ENCODE assay signal across 9 mouse cellular contexts in the genomic region with DNA sequence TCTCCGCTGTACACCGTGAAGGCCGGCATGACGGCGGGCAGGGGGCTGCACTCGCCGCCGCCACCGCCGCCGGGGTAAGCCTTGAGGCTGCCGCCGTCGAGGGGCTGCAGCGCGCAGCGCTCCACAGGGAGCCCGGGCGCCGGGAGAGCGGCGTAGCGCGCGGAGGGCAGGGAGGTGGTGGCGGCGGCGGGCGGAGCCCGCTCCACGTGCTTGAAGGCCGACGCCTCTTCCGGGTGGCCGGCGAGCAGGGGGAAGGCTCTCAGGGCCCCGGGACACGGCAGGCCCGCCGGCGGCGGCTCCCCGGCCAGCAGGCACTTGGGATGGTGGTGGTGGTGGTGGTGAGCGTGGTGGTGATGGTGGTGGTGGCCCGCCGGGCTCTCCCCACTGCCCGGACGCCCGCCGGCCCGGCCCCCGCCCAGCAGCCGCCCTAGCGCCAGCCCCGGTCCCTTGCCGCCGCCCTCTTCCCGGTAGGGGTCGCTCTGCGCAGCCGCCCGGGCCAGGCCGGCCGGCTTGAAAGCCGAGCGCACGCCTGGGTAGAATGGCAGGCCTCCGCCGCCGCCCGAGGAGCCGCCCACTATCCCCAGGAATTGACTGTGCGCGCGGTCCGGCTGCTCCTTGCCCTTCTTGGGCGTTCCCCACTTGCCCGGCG. TPM values are rescaled to one million over a fixed set of nuclear protein-coding genes. Genes with fewer than 3 reads are reported as not detected.
A peak's percentile ranks its signal among the peaks of the same experiment; 100 is the strongest.
DNase-seq lines count a peak whose midpoint lies in the region; ATAC-seq lines count a peak whose summit lies in the region.
"Had no signal": no experiment of that assay in that cellular context is flagged by ENCODE, and none has a peak within 500 bp of the region (broad histone marks: within the 10 kb centered on the region; RNA-seq: fewer than 3 reads in every experiment).

No protein-coding gene starts in this region.

- no peak for DNase-seq in lung, postnatal 25 days (ENCODE audit: low spot score)
- peak; percentile 69 for DNase-seq in embryo, embryonic 10 days (ENCODE audit: low spot score)
- DNase-seq in liver, embryonic 11.5 days (ENCODE audit: low spot score): peak; percentile 47
- peak; percentile 80 for DNase-seq in retina, postnatal 1 day
- DNase-seq in left cerebral cortex, adult 18-20 months (ENCODE audit: low spot score in 2 of 2): no peak
- DNase-seq in left cerebral cortex, adult 8-10 months (ENCODE audit: low spot score in 2 of 2): no peak

- no peaks in the 10 kb centered on the region for H3K36me3 ChIP-seq in lung, embryonic 16.5 days (ENCODE audit: control insufficient read depth, insufficient read depth, low read length)
- H3K36me3 ChIP-seq in liver, embryonic 11.5 days (ENCODE audit: control insufficient read depth, insufficient read depth, low read length): no peaks in the 10 kb centered on the region

- peaks cover 92% of the 10 kb centered on the region for H3K27me3 ChIP-seq in lung, embryonic 16.5 days (ENCODE audit: control insufficient read depth, insufficient read depth, low read depth, low read length)
- H3K27me3 ChIP-seq in liver, embryonic 11.5 days (replicated peaks; ENCODE audit: control insufficient read depth, insufficient read depth, low read length): peaks cover 98% of the 10 kb centered on the region

- peak overlapping the region; percentile 69 for H3K4me2 ChIP-seq in lung, embryonic 16.5 days (ENCODE audit: low read depth, low read length)
- peak overlapping the region; percentile 67 for H3K4me2 ChIP-seq in liver, embryonic 11.5 days

- peak; percentile 85 for ATAC-seq in lung, embryonic 16.5 days (ENCODE audit: low read depth)
- ATAC-seq in hematopoietic stem cell, adult 5-6 weeks (replicated peaks in 1 of 2; ENCODE audit: insufficient read depth in 1 of 2, low FRiP score in 2 of 2, low TSS enrichment in 1 of 2, low read depth in 1 of 2, poor library complexity in 2 of 2, severe bottlenecking in 2 of 2): peak; percentile 27 to 44; a peak in 2 of 4 replicates
- peak; percentile 77 for ATAC-seq in liver, embryonic 11.5 days (replicated peaks; ENCODE audit: low FRiP score)

- H3K27ac ChIP-seq in lung, embryonic 16.5 days (ENCODE audit: low read length): no peak overlapping the region
- H3K27ac ChIP-seq in liver, embryonic 11.5 days (ENCODE audit: low read depth, low read length): no peak overlapping the region

- H3K9me3 ChIP-seq in lung, embryonic 16.5 days (ENCODE audit: control insufficient read depth, low read length): no peaks in the 10 kb centered on the region
- H3K9me3 ChIP-seq in liver, embryonic 11.5 days (ENCODE audit: control insufficient read depth, low read length): no peaks in the 10 kb centered on the region

- peak overlapping the region; percentile 50 for H3K4me3 ChIP-seq in lung, embryonic 16.5 days (ENCODE audit: low read length)
- H3K4me3 ChIP-seq in liver, embryonic 11.5 days (ENCODE audit: low read depth, low read length): peak overlapping the region; percentile 42

- WGBS in lung, embryonic 16.5 days: 0% methylated on average over 36 of the region's 79 CpGs
- under 1% methylated on average over 59 of the region's 79 CpGs for WGBS in liver, embryonic 11.5 days

- H3K4me1 ChIP-seq in lung, embryonic 16.5 days (replicated peaks; ENCODE audit: control insufficient read depth, insufficient read depth, low read length): peaks cover 14% of the 10 kb centered on the region
- H3K4me1 ChIP-seq in liver, embryonic 11.5 days (replicated peaks; ENCODE audit: control insufficient read depth, insufficient read depth, low read length): peaks cover 6% of the 10 kb centered on the region; the same call in 1 of the 2 replicates

- peak overlapping the region; percentile 15; the same call in 1 of the 2 replicates for H3K9ac ChIP-seq in lung, embryonic 16.5 days (ENCODE audit: low read length)
- H3K9ac ChIP-seq in liver, embryonic 11.5 days (ENCODE audit: low read depth, low read length): no peak overlapping the region

RNA-seq across cellular contexts. Expression of a gene that starts 6.7 kb away (rescaled TPM):
- polyA plus RNA-seq in lung, embryonic 16.5 days (2015; fragmentation: Nextera tagmentation; extraction: Ambion mirVana): not detected in 2 replicates
- not detected in 2 replicates for total RNA-seq in hematopoietic stem cell, adult 5-6 weeks (2017)
- 0.08 TPM in 1 of 2 replicates, not detected in the other for polyA plus RNA-seq in liver, embryonic 11.5 days (2014; fragmentation: Nextera tagmentation; extraction: Ambion mirVana)
- not detected for total RNA-seq in left cerebral cortex, adult 18-20 months (2021)
- total RNA-seq in left cerebral cortex, adult 8-10 months (2022): under 1 TPM in 1 of 4 experiments, not detected in 3; 0.15 TPM
- total RNA-seq: neutrophil, adult 5-6 weeks had no signal

RNA-seq across cellular contexts. Expression of a gene that starts 48.4 kb away (rescaled TPM):
- 49.3 and 49.8 TPM in 2 replicates for polyA plus RNA-seq in lung, embryonic 16.5 days (2015; fragmentation: Nextera tagmentation; extraction: Ambion mirVana)
- total RNA-seq in hematopoietic stem cell, adult 5-6 weeks (2017): 26.8 and 32.5 TPM in 2 replicates
- polyA plus RNA-seq in liver, embryonic 11.5 days (2014; fragmentation: Nextera tagmentation; extraction: Ambion mirVana): 38.8 and 41.6 TPM in 2 replicates
- total RNA-seq in left cerebral cortex, adult 18-20 months (2021): 10 to 100 TPM; 35.1 to 36.3 TPM
- total RNA-seq in left cerebral cortex, adult 8-10 months (2022): 10 to 100 TPM; 31.8 to 37.5 (median 32.8) TPM

Comparison
In these comparisons a context has a peak if more than half of its experiments do, and no peak if none do; other contexts are left out.
1. DNase-seq: peak in embryo, embryonic 10 days (single experiment), liver, embryonic 11.5 days (single experiment) and retina, postnatal 1 day (single experiment); none in lung, postnatal 25 days (single experiment), left cerebral cortex, adult 18-20 months (0 of 2) and left cerebral cortex, adult 8-10 months (0 of 2).
2. Peak in every context shown above with its lines, with median percentiles within 50 percentile points of each other: ATAC-seq.